ENCODE assay signal across 26 mouse cellular contexts in genomic region chr6:50300622-50301021, GRCm38 (mm10). TPM values are rescaled to one million over a fixed set of nuclear protein-coding genes. Genes with fewer than 3 reads are reported as not detected.
DNase-seq lines count a peak whose midpoint lies in the region; ATAC-seq and TF ChIP-seq lines count a peak whose summit lies in the region.
"Had no signal": no experiment of that assay in that cellular context is flagged by ENCODE, and none has a peak within 500 bp of the region (broad histone marks: within the 10 kb centered on the region; RNA-seq: fewer than 3 reads in every experiment).

No protein-coding gene starts in this region.

- no peak overlapping the region for H3K4me2 ChIP-seq in liver, postnatal 0 days (ENCODE audit: low read depth, low read length)
- no peak overlapping the region for H3K4me2 ChIP-seq in stomach, postnatal 0 days (replicated peaks; ENCODE audit: low read depth)
- H3K4me2 ChIP-seq: forebrain, embryonic 12.5 days; intestine, embryonic 15.5 days; liver, embryonic 15.5 days; lung, embryonic 15.5 days had no signal

- H3K9ac ChIP-seq in liver, postnatal 0 days (replicated peaks) = no peak overlapping the region
- H3K9ac ChIP-seq in stomach, postnatal 0 days (ENCODE audit: low read length) = no peak overlapping the region
- H3K9ac ChIP-seq: forebrain, embryonic 12.5 days; intestine, embryonic 15.5 days; liver, embryonic 15.5 days; lung, embryonic 15.5 days had no signal

- 74% methylated on average over 6 of the region's 6 CpGs for WGBS in liver, postnatal 0 days (ENCODE audit: insufficient replicate concordance)
- WGBS in stomach, postnatal 0 days = 75% methylated on average over 6 of the region's 6 CpGs

- no peaks in the 10 kb centered on the region for H3K36me3 ChIP-seq in liver, postnatal 0 days (replicated peaks; ENCODE audit: insufficient read depth, low read length)
- no peaks in the 10 kb centered on the region; the same call in 1 of the 2 replicates for H3K36me3 ChIP-seq in stomach, postnatal 0 days (ENCODE audit: control insufficient read depth, insufficient read depth, low read length)
- H3K36me3 ChIP-seq: forebrain, embryonic 12.5 days; hindbrain, embryonic 10.5 days; intestine, embryonic 15.5 days; liver, embryonic 15.5 days; lung, embryonic 15.5 days had no signal

- 0 out of 2 replicates have a peak, but pooled peaks have one; percentile 6 for TF ChIP-seq CTCF in liver, postnatal 0 days (IDR thresholded peaks at IDR 0.05; ENCODE audit: low read depth)
- peak; percentile 18 for TF ChIP-seq CTCF in Patski (IDR thresholded peaks at IDR 0.05)
- peak; percentile 23; the same call in 1 of the 2 replicates for TF ChIP-seq CTCF in brain, embryonic 14.5 days (IDR thresholded peaks at IDR 0.05; ENCODE audit: borderline replicate concordance, extremely low read depth, insufficient read depth, insufficient read length)
- peak; percentile 13; the same call in 1 of the 2 replicates for TF ChIP-seq CTCF in stomach, postnatal 0 days (IDR thresholded peaks at IDR 0.05; ENCODE audit: low read depth)

- POLR2A ChIA-PET in Patski (lab: Charles Lee) = no interaction called here

- CTCF ChIA-PET in Patski (lab: Charles Lee) = interaction anchor here (1.0 to 1.4 kb wide), 3 partner anchors 12 to 236 kb away, joined by 3 to 6 read pairs (median 3); no protein-coding TSS in a partner anchor

- TF ChIP-seq POLR2A in brain, embryonic 14.5 days (IDR thresholded peaks at IDR 0.05; ENCODE audit: borderline replicate concordance, extremely low read depth, insufficient read depth, insufficient read length, poor library complexity, severe bottlenecking) = no peak

- no peak for ATAC-seq in liver, postnatal 0 days
- ATAC-seq in Patski = no peak
- ATAC-seq in stomach, postnatal 0 days (ENCODE audit: low FRiP score, low TSS enrichment) = no peak
- ATAC-seq: hindbrain, embryonic 16.5 days; intestine, embryonic 15.5 days had no signal

- TF ChIP-seq EP300 in liver, postnatal 0 days (IDR thresholded peaks at IDR 0.05; ENCODE audit: low read depth) = no peak
- no peak for TF ChIP-seq EP300 in stomach, postnatal 0 days (optimal IDR thresholded peaks at IDR 0.05)

- in situ Hi-C loops in Patski (cut with MboI; ENCODE audit: low pct_unique_long_range_greater_than_20kb) = no loop called here

- no peak for DNase-seq in liver, postnatal 0 days
- no peak for DNase-seq in liver
- no peak for DNase-seq in Patski (ENCODE audit: low read depth, low spot score)
- no peak for DNase-seq in brain, embryonic 14.5 days (ENCODE audit: low read depth)
- no peak for DNase-seq in stomach, postnatal 0 days (ENCODE audit: low spot score)
- no peak for DNase-seq in embryo, embryonic 11 days
- DNase-seq: adrenal gland, postnatal 14 days; B cell, adult 2 months; cerebellum, adult 11-12 months; cerebellum, adult 9-11 months; gastrocnemius, postnatal 14 days; heart, postnatal 14 days; kidney, adult 2 months; kidney, postnatal 36 days; layer of hippocampus, postnatal 36 days; retina, postnatal 1 day; spleen, adult 18-20 months; thymus, adult 2 months; thymus, postnatal 4 days had no signal

- H3K27ac ChIP-seq in liver, postnatal 0 days (ENCODE audit: low read depth) = no peak overlapping the region
- no peak overlapping the region for H3K27ac ChIP-seq in stomach, postnatal 0 days (replicated peaks)
- H3K27ac ChIP-seq: forebrain, embryonic 12.5 days; hindbrain, embryonic 10.5 days; intestine, embryonic 15.5 days; liver, embryonic 15.5 days; lung, embryonic 15.5 days had no signal

- no peak overlapping the region for H3K4me3 ChIP-seq in liver, postnatal 0 days (ENCODE audit: low read depth, low read length)
- no peak overlapping the region for H3K4me3 ChIP-seq in stomach, postnatal 0 days (ENCODE audit: low read depth, low read length)
- H3K4me3 ChIP-seq: erythroblast, embryonic 14.5 days; forebrain, embryonic 12.5 days; hindbrain, embryonic 10.5 days; intestine, embryonic 15.5 days; liver, embryonic 15.5 days; lung, embryonic 15.5 days had no signal

- H3K9me3 ChIP-seq in liver, postnatal 0 days (ENCODE audit: low read length) = no peaks in the 10 kb centered on the region
- no peaks in the 10 kb centered on the region for H3K9me3 ChIP-seq in stomach, postnatal 0 days (ENCODE audit: control insufficient read depth, low read length)
- H3K9me3 ChIP-seq: forebrain, embryonic 12.5 days; hindbrain, embryonic 10.5 days; intestine, embryonic 15.5 days; liver, embryonic 15.5 days; lung, embryonic 15.5 days had no signal

- no peaks in the 10 kb centered on the region for H3K4me1 ChIP-seq in liver, postnatal 0 days (ENCODE audit: insufficient read depth)
- H3K4me1 ChIP-seq in stomach, postnatal 0 days (replicated peaks; ENCODE audit: control insufficient read depth, insufficient read depth) = no peaks in the 10 kb centered on the region
- H3K4me1 ChIP-seq: hindbrain, embryonic 10.5 days; intestine, embryonic 15.5 days; liver, embryonic 15.5 days; lung, embryonic 15.5 days had no signal

- H3K27me3 ChIP-seq in liver, postnatal 0 days (ENCODE audit: insufficient read depth, low read length) = no peaks in the 10 kb centered on the region
- H3K27me3 ChIP-seq in Patski = no peaks in the 10 kb centered on the region
- H3K27me3 ChIP-seq in stomach, postnatal 0 days (ENCODE audit: control insufficient read depth, insufficient read depth, low read length) = no peaks in the 10 kb centered on the region
- H3K27me3 ChIP-seq: forebrain, embryonic 12.5 days; intestine, embryonic 15.5 days; liver, embryonic 15.5 days; lung, embryonic 15.5 days had no signal

RNA-seq across cellular contexts. Expression of gene Gsdme, which starts 37.0 kb away (rescaled TPM):
- 15.7 and 18.1 TPM in 2 replicates for polyA plus RNA-seq in liver, postnatal 0 days (2015; fragmentation: Nextera tagmentation; extraction: Ambion mirVana)
- 2.7 TPM for polyA plus RNA-seq in Patski (2021)
- 17.3 and 21.3 TPM in 2 replicates for polyA plus RNA-seq in brain, embryonic 14.5 days (2012; rRNA removed)
- 13.0 and 14.1 TPM in 2 replicates for polyA plus RNA-seq in stomach, postnatal 0 days (2015; fragmentation: Nextera tagmentation; extraction: Ambion mirVana)
